Mouse (Mus musculus) T-helper 2 cell (primary cell): ENCODE measurements around the gene Kxd1.

ENCODE experiments used
- in situ Hi-C: fragments of 300-600 bp; cut with MboI, MseI; formaldehyde crosslinking; loops from one replicate; pipeline ENCODE4 v1.15.1; 2025; ENCODE audit warnings: high pct_unique_total_duplicates

Kxd1 gene

GRCm38 (mm10) chr8:70517940-70518643 lies 9.7 kb downstream of the Kxd1 start:
- in situ Hi-C loops: loop anchor here (25.0 kb wide), 1 partner anchor 1144 kb away; the partner anchor contains the start of gene Unc13a

- in situ Hi-C loops: loop anchor here (25.0 kb wide), 1 partner anchor 1149 kb away; the partner anchor contains the start of gene Unc13a
These were observed 14.3 kb downstream of the Kxd1 start for GRCm38 (mm10) chr8:70513441-70513840.

GRCm38 (mm10) chr8:70512253-70512903 lies 15.4 kb downstream of the Kxd1 start:
- in situ Hi-C loops: loop anchor here (25.0 kb wide), 1 partner anchor 1150 kb away; the partner anchor contains the start of gene Unc13a

GRCm38 (mm10) chr8:70511770-70512169 lies 16.0 kb downstream of the Kxd1 start:
- in situ Hi-C loops: loop anchor here (25.0 kb wide), 1 partner anchor 1151 kb away; the partner anchor contains the start of gene Unc13a

GRCm38 (mm10) chr8:70511174-70511573 lies 16.6 kb downstream of the Kxd1 start:
- in situ Hi-C loops: loop anchor here (25.0 kb wide), 1 partner anchor 1151 kb away; the partner anchor contains the start of gene Unc13a

GRCm38 (mm10) chr8:70510228-70510915 lies 17.4 kb downstream of the Kxd1 start, which contains the start of gene Uba52:
Gene Uba52, minus strand, starts transcription at chr8:70510801.
- in situ Hi-C loops: loop anchor here (25.0 kb wide), 1 partner anchor 1152 kb away; the partner anchor contains the start of gene Unc13a

- in situ Hi-C loops: loop anchor here (25.0 kb wide), 1 partner anchor 1153 kb away; the partner anchor contains the start of gene Unc13a
These were observed 18.3 kb downstream of the Kxd1 start for GRCm38 (mm10) chr8:70509281-70509952.

- in situ Hi-C loops: loop anchor here (25.0 kb wide), 1 partner anchor 1155 kb away; the partner anchor contains the start of gene Unc13a
These were observed 20.7 kb downstream of the Kxd1 start for GRCm38 (mm10) chr8:70507027-70507393.

- in situ Hi-C loops: loop anchor here (25.0 kb wide), 1 partner anchor 1156 kb away; the partner anchor contains the start of gene Unc13a
These were observed 21.3 kb downstream of the Kxd1 start, which contains the start of gene Rex1bd for GRCm38 (mm10) chr8:70506328-70507026. Gene Rex1bd, minus strand, starts transcription at chr8:70506752.

- in situ Hi-C loops: loop anchor here (25.0 kb wide), 1 partner anchor 1156 kb away; the partner anchor contains the start of gene Unc13a
These were observed 21.9 kb downstream of the Kxd1 start for GRCm38 (mm10) chr8:70505698-70506327.

GRCm38 (mm10) chr8:70504851-70505250 lies 22.9 kb downstream of the Kxd1 start:
- in situ Hi-C loops: loop anchor here (5.0 to 25.0 kb wide), 2 partner anchors 93 to 1157 kb away; partner anchors contain the start of gene Unc13a

GRCm38 (mm10) chr8:70504291-70504716 lies 23.5 kb downstream of the Kxd1 start:
- in situ Hi-C loops: loop anchor here (5.0 to 25.0 kb wide), 2 partner anchors 92 to 1158 kb away; partner anchors contain the start of gene Unc13a

- in situ Hi-C loops: loop anchor here (5.0 to 25.0 kb wide), 2 partner anchors 91 to 1159 kb away; partner anchors contain the start of gene Unc13a
These were observed 24.6 kb downstream of the Kxd1 start for GRCm38 (mm10) chr8:70503062-70503750.

- in situ Hi-C loops: loop anchor here (5.0 to 25.0 kb wide), 2 partner anchors 90 to 1160 kb away; partner anchors contain the start of gene Unc13a
These were observed 25.2 kb downstream of the Kxd1 start for GRCm38 (mm10) chr8:70502540-70502939.

- in situ Hi-C loops: loop anchor here (5.0 to 25.0 kb wide), 2 partner anchors 90 to 1160 kb away; partner anchors contain the start of gene Unc13a
These were observed 25.8 kb downstream of the Kxd1 start for GRCm38 (mm10) chr8:70501820-70502529.

- in situ Hi-C loops: loop anchor here (5.0 to 25.0 kb wide), 2 partner anchors 88 to 1162 kb away; partner anchors contain the start of gene Unc13a
These were observed 27.1 kb downstream of the Kxd1 start for GRCm38 (mm10) chr8:70500386-70501301.

- in situ Hi-C loops: no loop called here
These were observed 32.0 kb downstream of the Kxd1 start for GRCm38 (mm10) chr8:70495771-70496062.
